Mouse (Mus musculus) bone marrow, adult 2 months (tissue): ENCODE measurements around the gene 4933425L06Rik. TPM values are rescaled to one million over a fixed set of nuclear protein-coding genes. Genes with fewer than 3 reads are reported as not detected.

Experiments
- H3K27ac ChIP-seq: fragments of 200-500 bp; 2 replicates; pipeline ENCODE4 v1.5.1; 2012; ENCODE audit warnings: low read depth, mild to moderate bottlenecking, control low read depth, inconsistent platforms, low read length; ENCODE audit not compliant: control insufficient read depth, poor library complexity, insufficient read depth
- H3K4me1 ChIP-seq: fragments of 200-500 bp; 2 replicates; pipeline ENCODE4 v1.6.1; 2011; ENCODE audit warnings: low read length; ENCODE audit not compliant: control insufficient read depth, insufficient read depth
- H3K4me3 ChIP-seq: fragments of 200-500 bp; replicated peaks from 2 replicates; pipeline ENCODE3; 2011; ENCODE audit warnings: mild to moderate bottlenecking, low read depth, low read length, control low read depth; ENCODE audit not compliant: control insufficient read depth
- CTCF ChIP-seq: fragments of 200-500 bp; IDR thresholded peaks from 2 replicates; pipeline ENCODE4 v1.5.1; 2011; ENCODE audit warnings: low read length, control low read depth; ENCODE audit not compliant: control insufficient read depth, insufficient read depth
- POLR2A ChIP-seq: fragments of 200-500 bp; IDR thresholded peaks from 2 replicates; pipeline ENCODE4 v1.6.1; 2011; ENCODE audit warnings: low read depth, mild to moderate bottlenecking, control low read depth, low read length, borderline replicate concordance; ENCODE audit not compliant: control insufficient read depth
- WGBS: fragments of 180-500 bp; shearing (Covaris S2); methylation state at CpG from one replicate; pipeline ENCODE4 v1.1.7; 2018; 5-methylcytosine and 5-hydroxymethylcytosine counted together
- polyA plus RNA-seq: library from polyadenylated mRNA; stranded (reverse); fragments of >200 nt; gene quantifications from 2 replicates; pipeline ENCODE4 v1.2.4, GENCODE M21; 2011; ENCODE audit warnings: low replicate concordance; ENCODE audit not compliant: missing spikeins, insufficient read depth, insufficient read length

Gene 4933425L06Rik
- polyA plus RNA-seq, 1 experiment = not detected

GRCm38 (mm10) chr13:105054181-105054940 lies 27.6 kb upstream of the 4933425L06Rik start, which contains the start of gene Rgs7bp:
TSS of gene Rgs7bp (minus strand) at chr13:105054930.
- H3K27ac ChIP-seq = no peak within 1 kb of the TSS; the same call in 1 of the 2 replicates
- under 1% methylated on average over 75 of the region's 75 CpGs for WGBS
- no peaks in the 10 kb centered on the region; the same call in none of the 2 replicates for H3K4me1 ChIP-seq
- no peak for TF ChIP-seq POLR2A
- peak within 1 kb of the TSS; percentile 66 for H3K4me3 ChIP-seq

- WGBS = 1% methylated on average over 8 of the region's 8 CpGs
- no peaks in the 10 kb centered on the region; the same call in none of the 2 replicates for H3K4me1 ChIP-seq
- H3K4me3 ChIP-seq = no peak overlapping the region
- TF ChIP-seq POLR2A = no peak
- TF ChIP-seq CTCF = no peak
- H3K27ac ChIP-seq = no peak overlapping the region
Measured at GRCm38 (mm10) chr13:105054941-105055309, 27.0 kb upstream of the 4933425L06Rik start.

- Histone ChIP-seq H3K27ac (no peak overlapping the region), H3K4me1 (no peaks in the 10 kb centered on the region; the same call in none of the 2 replicates), H3K4me3 (no peak overlapping the region)
- 13% methylated on average over 5 of the region's 5 CpGs for WGBS
- TF ChIP-seq POLR2A = no peak
- no peak for TF ChIP-seq CTCF
Measured at GRCm38 (mm10) chr13:105055374-105055773, 26.5 kb upstream of the 4933425L06Rik start.

GRCm38 (mm10) chr13:105066119-105066518 lies 15.8 kb upstream of the 4933425L06Rik start:
- no peak overlapping the region for H3K27ac ChIP-seq
- no peaks in the 10 kb centered on the region for H3K4me1 ChIP-seq
- TF ChIP-seq CTCF = no peak
- no peak for TF ChIP-seq POLR2A
- no peak overlapping the region for H3K4me3 ChIP-seq

- Histone ChIP-seq H3K4me1 (no peaks in the 10 kb centered on the region), H3K4me3 (no peak overlapping the region), H3K27ac (no peak overlapping the region)
- TF ChIP-seq POLR2A = no peak
- no peak for TF ChIP-seq CTCF
- WGBS = 44% methylated on average over 7 of the region's 7 CpGs
Measured at GRCm38 (mm10) chr13:105066890-105067845, 14.8 kb upstream of the 4933425L06Rik start.

GRCm38 (mm10) chr13:105089276-105089675 lies 7.4 kb downstream of the 4933425L06Rik start:
- H3K4me1 ChIP-seq = no peaks in the 10 kb centered on the region
- TF ChIP-seq CTCF (no peak), POLR2A (no peak)
- no peak overlapping the region for H3K27ac ChIP-seq
- 77% methylated on average over 3 of the region's 3 CpGs for WGBS
- H3K4me3 ChIP-seq = no peak overlapping the region

GRCm38 (mm10) chr13:105096316-105096715 lies 14.4 kb downstream of the 4933425L06Rik start:
- no peak overlapping the region for H3K27ac ChIP-seq
- no peak overlapping the region for H3K4me3 ChIP-seq
- 81% methylated on average over 2 of the region's 2 CpGs for WGBS
- TF ChIP-seq POLR2A (no peak), CTCF (no peak)
- H3K4me1 ChIP-seq = no peaks in the 10 kb centered on the region

- WGBS = 86% methylated on average over 4 of the region's 4 CpGs
- no peak overlapping the region for H3K27ac ChIP-seq
Measured at GRCm38 (mm10) chr13:105100705-105101104, 18.8 kb downstream of the 4933425L06Rik start.

More at GRCm38 (mm10) chr13:105100705-105101104, 18.8 kb downstream of the 4933425L06Rik start:
- TF ChIP-seq POLR2A (no peak), CTCF (no peak)
- Histone ChIP-seq H3K4me3 (no peak overlapping the region), H3K4me1 (no peaks in the 10 kb centered on the region)
